Mouse (Mus musculus) E14TG2a.4 (cell line): ENCODE results near the gene Snx10.

Source experiments
- CTCF ChIP-seq: conservative IDR thresholded peaks from 2 replicates; pipeline ENCODE4 v1.5.1; 2014; ENCODE audit warnings: low read length
- NANOG ChIP-seq: IDR thresholded peaks from 2 replicates; pipeline ENCODE4 v1.6.1; 2014; ENCODE audit warnings: borderline replicate concordance, low read length, mixed read lengths
- POU5F1 ChIP-seq: IDR thresholded peaks from 2 replicates; pipeline ENCODE4 v1.6.1; 2014; ENCODE audit warnings: low read length, borderline replicate concordance

DNA sequence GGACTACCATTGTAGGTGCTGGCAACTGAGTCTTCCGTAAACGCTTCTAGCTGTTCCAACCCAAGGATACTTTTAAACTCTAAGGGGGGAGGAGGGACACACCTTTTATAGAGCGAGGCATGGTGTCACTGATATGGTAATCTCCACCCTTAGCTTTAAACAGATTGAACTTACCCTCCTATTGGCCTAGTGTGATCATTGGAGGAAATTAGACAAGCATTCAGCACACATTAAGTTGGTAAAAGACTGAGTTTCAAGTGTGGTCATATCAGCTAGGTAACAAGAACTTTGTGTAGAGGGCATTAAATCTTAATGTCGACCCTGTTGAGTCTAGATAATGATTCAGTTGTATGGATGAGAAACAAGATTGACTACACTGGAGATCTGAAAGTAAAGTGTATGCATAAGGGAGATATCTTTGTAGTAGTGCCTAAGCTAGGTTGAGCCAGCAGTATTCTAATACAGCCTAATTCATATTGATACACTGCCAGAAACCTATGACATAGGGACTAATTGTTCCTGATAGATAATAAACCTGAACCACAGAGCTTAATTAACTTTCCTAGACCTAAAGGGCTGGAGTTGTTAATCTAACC, 44.5 kb upstream of the Snx10 start:
- TF ChIP-seq CTCF (no peak), POU5F1 (no peak), NANOG (no peak)
